Mouse (Mus musculus) stomach, postnatal 0 days (tissue): ENCODE results near the gene Olfr1402.

Experiments used
- CTCF ChIP-seq: IDR thresholded peaks from 2 replicates; pipeline ENCODE4 v1.5.1; 2016; ENCODE audit warnings: antibody characterized with exemption, low read depth, mild to moderate bottlenecking, moderate library complexity
- EP300 ChIP-seq: optimal IDR thresholded peaks from 2 replicates; pipeline ENCODE3; 2016; ENCODE audit warnings: antibody characterized with exemption

DNA sequence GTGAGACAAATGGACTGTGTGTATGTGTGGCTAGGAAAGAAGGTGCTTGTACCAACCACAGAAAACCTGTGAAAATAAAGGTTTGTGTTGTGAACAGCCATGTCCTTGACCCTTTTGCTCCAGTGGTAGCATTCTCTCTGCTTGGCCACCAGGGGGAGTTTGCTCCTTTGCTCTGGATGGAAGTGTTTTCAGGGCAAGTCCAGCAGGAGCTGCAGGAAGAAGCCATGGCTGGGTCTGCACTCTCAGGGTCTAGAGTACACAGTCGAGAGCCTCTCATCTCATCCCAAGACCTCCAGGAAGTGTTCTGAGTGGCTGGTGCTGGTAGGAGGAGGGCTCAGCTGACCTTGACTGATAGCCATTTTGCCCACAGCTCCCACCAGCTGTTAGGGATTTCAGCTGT is 27.5 kb downstream of the Olfr1402 start:
- peak; percentile 84 for TF ChIP-seq CTCF
- no peak for TF ChIP-seq EP300
